Comparison of ENCODE assay signal across 9 mouse cellular contexts in genomic region chr3:65861471-65861881, GRCm38 (mm10).
DNase-seq lines count a peak whose midpoint lies in the region; ATAC-seq and TF ChIP-seq lines count a peak whose summit lies in the region.
"Had no signal": no experiment of that assay in that cellular context is flagged by ENCODE, and none has a peak within 500 bp of the region (broad histone marks: within the 10 kb centered on the region; RNA-seq: fewer than 3 reads in every experiment).

No protein-coding gene starts in this region.

- no peak for TF ChIP-seq POLR2A in small intestine, adult 2 months (IDR thresholded peaks at IDR 0.05; ENCODE audit: low read depth, low read length)

- peaks cover 31% of the 10 kb centered on the region for H3K4me1 ChIP-seq in forebrain, embryonic 13.5 days
- peaks cover 32% of the 10 kb centered on the region for H3K4me1 ChIP-seq in forebrain, embryonic 16.5 days (replicated peaks; ENCODE audit: control insufficient read depth, insufficient read depth, low read length)
- H3K4me1 ChIP-seq in small intestine, adult 2 months (ENCODE audit: control insufficient read depth, insufficient read depth, insufficient read length, low read length): peaks cover 2% of the 10 kb centered on the region

- no peak for TF ChIP-seq CTCF in small intestine, adult 2 months (IDR thresholded peaks at IDR 0.05; ENCODE audit: extremely low read depth, insufficient read length, insufficient replicate concordance, low read depth, low read length)

- H3K36me3 ChIP-seq in forebrain, embryonic 13.5 days (ENCODE audit: poor library complexity, severe bottlenecking): no peaks in the 10 kb centered on the region
- no peaks in the 10 kb centered on the region for H3K36me3 ChIP-seq in forebrain, embryonic 16.5 days (ENCODE audit: control insufficient read depth, insufficient read depth)
- H3K36me3 ChIP-seq in small intestine, adult 2 months (ENCODE audit: control insufficient read depth, insufficient read depth, low read length): no peaks in the 10 kb centered on the region

- no peak overlapping the region for H3K4me2 ChIP-seq in forebrain, embryonic 13.5 days
- no peak overlapping the region for H3K4me2 ChIP-seq in forebrain, embryonic 16.5 days (ENCODE audit: low read length)

- H3K4me3 ChIP-seq in forebrain, embryonic 13.5 days: no peak overlapping the region
- H3K4me3 ChIP-seq in forebrain, embryonic 16.5 days (replicated peaks; ENCODE audit: low read length): no peak overlapping the region
- no peak overlapping the region for H3K4me3 ChIP-seq in small intestine, adult 2 months (ENCODE audit: low read depth, low read length)

- WGBS in forebrain, embryonic 13.5 days: 6% methylated on average over 6 of the region's 6 CpGs
- WGBS in forebrain, embryonic 16.5 days: 7% methylated on average over 6 of the region's 6 CpGs
- WGBS in small intestine, adult 2 months: 52% methylated on average over 6 of the region's 6 CpGs

- no peaks in the 10 kb centered on the region for H3K9me3 ChIP-seq in forebrain, embryonic 13.5 days (replicated peaks)
- no peaks in the 10 kb centered on the region for H3K9me3 ChIP-seq in forebrain, embryonic 16.5 days (ENCODE audit: control insufficient read depth, low read length)

- H3K9ac ChIP-seq in forebrain, embryonic 13.5 days: no peak overlapping the region
- H3K9ac ChIP-seq in forebrain, embryonic 16.5 days (replicated peaks; ENCODE audit: low read depth, low read length): no peak overlapping the region

- peak; percentile 35 for DNase-seq in ovary, adult 18-20 months (ENCODE audit: low spot score)
- DNase-seq in ovary, postnatal 14 days (ENCODE audit: low spot score): no peak
- DNase-seq in kidney, adult 9 months: peak; percentile 81
- no peak for DNase-seq in urinary bladder, postnatal 10 days (ENCODE audit: low spot score)

- ATAC-seq in forebrain, embryonic 13.5 days: 0 out of 2 replicates have a peak, but pooled peaks have one; percentile 9
- no peak for ATAC-seq in forebrain, embryonic 16.5 days
- no peak for ATAC-seq in frontal cortex, adult (ENCODE audit: low TSS enrichment)

- H3K27me3 ChIP-seq in forebrain, embryonic 13.5 days: peaks cover 14% of the 10 kb centered on the region; the same call in 1 of the 2 replicates
- no peaks in the 10 kb centered on the region for H3K27me3 ChIP-seq in forebrain, embryonic 16.5 days (replicated peaks; ENCODE audit: control insufficient read depth, insufficient read depth, low read length)
- no peaks in the 10 kb centered on the region for H3K27me3 ChIP-seq in small intestine, adult 2 months (ENCODE audit: control insufficient read depth, insufficient read depth, low read length)

- H3K27ac ChIP-seq in forebrain, embryonic 13.5 days: no peak overlapping the region; the same call in 1 of the 2 replicates
- no peak overlapping the region for H3K27ac ChIP-seq in forebrain, embryonic 16.5 days (ENCODE audit: low read length)
- H3K27ac ChIP-seq in small intestine, adult 2 months (ENCODE audit: insufficient read depth, low read depth, low read length): 0 out of 2 replicates have a peak overlapping the region, but pooled peaks have one; percentile 31
- H3K27ac ChIP-seq: macrophage had no signal

Comparison
In these comparisons a context has a peak if more than half of its experiments do, and no peak if none do; other contexts are left out.
1. DNase-seq: peak in ovary, adult 18-20 months (single experiment) and kidney, adult 9 months (single experiment); none in ovary, postnatal 14 days (single experiment) and urinary bladder, postnatal 10 days (single experiment).